Mouse (Mus musculus): Measurements from ENCODE around the gene Map3k1.

DNA sequence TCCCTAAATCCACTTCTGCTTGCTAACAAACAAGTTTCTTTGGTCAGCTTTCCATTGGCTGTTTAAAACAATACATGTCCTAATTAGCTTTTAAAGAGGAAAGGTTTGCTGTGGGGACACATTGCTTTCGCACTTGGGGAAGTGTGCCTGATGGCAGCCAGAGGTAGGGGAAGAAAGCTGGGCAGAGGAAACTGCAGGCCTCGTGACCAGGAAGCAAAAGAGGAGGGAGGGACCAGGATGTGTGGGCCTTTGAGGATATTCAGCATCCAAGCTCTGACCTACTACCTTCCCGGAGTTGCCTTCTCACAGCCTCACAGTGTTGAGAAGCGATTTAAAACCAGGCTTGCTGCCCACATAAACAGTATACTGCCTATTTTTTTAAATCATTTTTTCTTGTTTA, 15.4 kb upstream of the Map3k1 start:
- TF ChIP-seq EP300 (IDR thresholded peaks at IDR 0.05; ENCODE audit: low read depth) (no peak), CTCF (IDR thresholded peaks at IDR 0.05; ENCODE audit: low read depth) (no peak)

Data from liver, embryonic 14.5 days (tissue).